Mouse (Mus musculus): ENCODE measurements around the gene Cnnm1. TPM values are rescaled to one million over a fixed set of nuclear protein-coding genes. Genes with fewer than 3 reads are reported as not detected.

Cnnm1 gene
- total and polyA plus RNA-seq, 3 experiments, result 0.04 TPM; not detected in 2

DNA sequence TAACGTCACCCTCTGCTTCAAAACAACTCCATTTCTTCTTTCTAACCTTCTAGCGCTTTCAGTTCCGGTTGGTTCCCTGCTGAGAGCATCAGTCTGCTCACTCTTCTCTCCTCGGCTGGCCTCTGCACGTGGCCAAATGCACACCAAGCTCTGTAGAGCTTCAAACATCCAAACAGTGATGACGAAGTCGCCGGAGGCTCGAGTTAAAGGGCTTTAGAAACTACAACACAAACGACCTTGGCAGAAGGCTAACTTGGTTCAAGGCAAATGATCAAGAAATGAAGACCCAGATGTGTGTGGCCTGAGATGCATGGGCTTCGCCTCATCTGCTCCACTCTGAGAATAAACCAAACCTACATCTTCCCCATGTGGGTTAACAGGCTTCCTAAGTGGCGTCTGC, 83.3 kb downstream of the Cnnm1 start:
- Histone ChIP-seq H3K27me3 (ENCODE audit: control insufficient read depth in 1 of 2, insufficient read depth in 2 of 2, low read length in 2 of 2) (no peaks in the 10 kb centered on the region), H3K4me1 (ENCODE audit: control insufficient read depth in 1 of 2, insufficient read depth in 2 of 2, low read length in 2 of 2) (peaks cover 8 to 16% of the 10 kb centered on the region in 2 experiments; a peak in 3 of 4 replicates), H3K4me3 (ENCODE audit: control insufficient read depth in 1 of 2, insufficient read depth in 1 of 2, low read depth in 2 of 2, low read length in 2 of 2) (peak overlapping the region; percentile 66 to 93), H3K9me3 (replicated peaks; ENCODE audit: insufficient read depth, low read length) (no peaks in the 10 kb centered on the region), H3K27ac (ENCODE audit: control insufficient read depth, low read depth, low read length) (peak overlapping the region; percentile 74), H3K79me2 (ENCODE audit: control insufficient read depth, insufficient read depth, low read length, poor library complexity) (peaks cover 51% of the 10 kb centered on the region), H3K36me3 (ENCODE audit: control insufficient read depth in 1 of 2, insufficient read depth in 2 of 2, low read length in 2 of 2) (peaks cover 13 to 23% of the 10 kb centered on the region in 2 experiments), H3K9ac (ENCODE audit: control insufficient read depth, low read depth, low read length, poor library complexity, severe bottlenecking) (peak overlapping the region; percentile 84)
- peak; percentile 83 for DNase-seq (ENCODE audit: low read depth, low spot score)
- TF ChIP-seq HCFC1 (IDR thresholded peaks at IDR 0.05; ENCODE audit: low read depth, low read length), result 0 out of 2 replicates have a peak, but pooled peaks have one; percentile 25
- TF ChIP-seq MAX (IDR thresholded peaks at IDR 0.05; ENCODE audit: low read length), result peak; percentile 89
- TF ChIP-seq EP300 (IDR thresholded peaks at IDR 0.05; ENCODE audit: low read depth in 1 of 2, low read length in 2 of 2), result no peak
- TF ChIP-seq NRF1 (IDR thresholded peaks at IDR 0.05; ENCODE audit: insufficient read depth, low read depth, low read length, poor library complexity, severe bottlenecking), result no peak
- no peak for TF ChIP-seq ELF1 (IDR thresholded peaks at IDR 0.05; ENCODE audit: low read depth, low read length)
- TF ChIP-seq POLR2AphosphoS5 (IDR thresholded peaks at IDR 0.05; ENCODE audit: borderline replicate concordance, low read depth, low read length), result no peak
- no peak for TF ChIP-seq UBTF (IDR thresholded peaks at IDR 0.05; ENCODE audit: borderline replicate concordance, insufficient read depth, low read depth, low read length)
- TF ChIP-seq ETS1 (IDR thresholded peaks at IDR 0.05; ENCODE audit: low read depth, low read length), result no peak
- no peak for TF ChIP-seq MAZ (IDR thresholded peaks at IDR 0.05; ENCODE audit: low read depth, low read length)
- no peak for TF ChIP-seq CHD1 (IDR thresholded peaks at IDR 0.05; ENCODE audit: low read depth, low read length)
- TF ChIP-seq POLR2AphosphoS2 (IDR thresholded peaks at IDR 0.05; ENCODE audit: low read length), result no peak
- no peak for TF ChIP-seq CTCF (IDR thresholded peaks at IDR 0.05 in 2 of 3, conservative IDR thresholded peaks at IDR 0.05 in 1 of 3; ENCODE audit: control insufficient read depth in 1 of 3, insufficient read depth in 1 of 3, low read depth in 2 of 3, low read length in 3 of 3, poor library complexity in 1 of 3, severe bottlenecking in 1 of 3)
- no peak for TF ChIP-seq TBP (IDR thresholded peaks at IDR 0.05; ENCODE audit: low read depth, low read length)
- no peak for TF ChIP-seq MEF2A (IDR thresholded peaks at IDR 0.05; ENCODE audit: extremely low read depth, insufficient replicate concordance, low read depth, low read length, poor library complexity, severe bottlenecking)
- peak; percentile 79 for TF ChIP-seq USF1 (IDR thresholded peaks at IDR 0.05; ENCODE audit: low read depth, low read length)
- TF ChIP-seq MYC (IDR thresholded peaks at IDR 0.05; ENCODE audit: low read depth, low read length), result peak; percentile 90
- no peak for TF ChIP-seq ZNF384 (IDR thresholded peaks at IDR 0.05; ENCODE audit: low read depth, low read length)
- TF ChIP-seq GATA1 (IDR thresholded peaks at IDR 0.05; ENCODE audit: low read depth, low read length), result no peak
- TF ChIP-seq MAFK (IDR thresholded peaks at IDR 0.05; ENCODE audit: borderline replicate concordance, low read depth, low read length), result no peak
- TF ChIP-seq ZKSCAN1 (IDR thresholded peaks at IDR 0.05; ENCODE audit: low read depth, low read length), result no peak
- peak; percentile 95 for TF ChIP-seq MXI1 (IDR thresholded peaks at IDR 0.05; ENCODE audit: low read depth, low read length)
- TF ChIP-seq RAD21 (IDR thresholded peaks at IDR 0.05; ENCODE audit: low read depth, low read length), result no peak
- no peak for TF ChIP-seq TAL1 (IDR thresholded peaks at IDR 0.05; ENCODE audit: low read length)
- no peak for TF ChIP-seq KAT2A (conservative IDR thresholded peaks at IDR 0.05; ENCODE audit: low read depth, low read length)
- no peak for TF ChIP-seq MYB (IDR thresholded peaks at IDR 0.05; ENCODE audit: low read depth, low read length)
- no peak for TF ChIP-seq ZMIZ1 (IDR thresholded peaks at IDR 0.05; ENCODE audit: low read depth, low read length)
- TF ChIP-seq ZC3H11A (IDR thresholded peaks at IDR 0.05; ENCODE audit: low read depth, low read length), result no peak
- no peak for TF ChIP-seq CHD2 (IDR thresholded peaks at IDR 0.05; ENCODE audit: low read length)
- TF ChIP-seq USF2 (IDR thresholded peaks at IDR 0.05; ENCODE audit: borderline replicate concordance in 1 of 2, insufficient read depth in 1 of 2, low read depth in 1 of 2, low read length in 2 of 2), result no peak
- TF ChIP-seq SMC3 (IDR thresholded peaks at IDR 0.05; ENCODE audit: low read depth, low read length), result no peak
- TF ChIP-seq POLR2A (IDR thresholded peaks at IDR 0.05; ENCODE audit: control insufficient read depth in 1 of 2, insufficient read depth in 1 of 2, low read depth in 1 of 2, low read length in 2 of 2, poor library complexity in 1 of 2), result no peak
- TF ChIP-seq TCF12 (IDR thresholded peaks at IDR 0.05; ENCODE audit: low read depth, low read length), result no peak
- no peak for TF ChIP-seq JUND (IDR thresholded peaks at IDR 0.05; ENCODE audit: low read depth, low read length)
- no peak for TF ChIP-seq NELFE (IDR thresholded peaks at IDR 0.05; ENCODE audit: low read depth, low read length)
- TF ChIP-seq BHLHE40 (IDR thresholded peaks at IDR 0.05; ENCODE audit: borderline replicate concordance, low read depth, low read length), result peak; percentile 49; the same call in 1 of the 2 replicates
- no peak for TF ChIP-seq GABPA (IDR thresholded peaks at IDR 0.05; ENCODE audit: low read depth, low read length)
- TF ChIP-seq SIN3A (IDR thresholded peaks at IDR 0.05; ENCODE audit: low read length), result peak; percentile 73; the same call in 1 of the 2 replicates
- no peak for TF ChIP-seq E2F4 (IDR thresholded peaks at IDR 0.05; ENCODE audit: borderline replicate concordance, low read depth, low read length)
